Mouse (Mus musculus): Measurements from ENCODE around the gene Flvcr2.
"Not testable (repeated sequence)": the region's sequence is repeated elsewhere in the genome, so short reads cannot be mapped to it uniquely, and the experiment has no call there.

The Flvcr2 gene

GRCm38 (mm10) chr12:85745827-85746695 is at the start of gene Flvcr2:
Gene Flvcr2, plus strand, starts transcription at chr12:85746539.
- peak; percentile 83 for DNase-seq (ENCODE audit: low spot score)

GRCm38 (mm10) chr12:85698179-85698578 is 48.2 kb upstream of the Flvcr2 start:
- DNase-seq (ENCODE audit: low spot score): not testable (repeated sequence)

GRCm38 (mm10) chr12:85700191-85700841 is 46.0 kb upstream of the Flvcr2 start:
- DNase-seq (ENCODE audit: low spot score): no peak

- no peak for DNase-seq (ENCODE audit: low spot score)
Measured at GRCm38 (mm10) chr12:85700842-85701223, 45.5 kb upstream of the Flvcr2 start.

GRCm38 (mm10) chr12:85702166-85703055 is 43.9 kb upstream of the Flvcr2 start:
- no peak for DNase-seq (ENCODE audit: low spot score)

GRCm38 (mm10) chr12:85703507-85703906 is 42.8 kb upstream of the Flvcr2 start:
- DNase-seq (ENCODE audit: low spot score): no peak

GRCm38 (mm10) chr12:85704566-85704965 is 41.8 kb upstream of the Flvcr2 start:
- DNase-seq (ENCODE audit: low spot score): no peak

GRCm38 (mm10) chr12:85705002-85705830 is 41.1 kb upstream of the Flvcr2 start:
- peak; percentile 85 for DNase-seq (ENCODE audit: low spot score)

GRCm38 (mm10) chr12:85705831-85706530 is 40.4 kb upstream of the Flvcr2 start:
- no peak for DNase-seq (ENCODE audit: low spot score)

- DNase-seq (ENCODE audit: low spot score): no peak
Measured at GRCm38 (mm10) chr12:85706906-85707305, 39.4 kb upstream of the Flvcr2 start.

- DNase-seq (ENCODE audit: low spot score): no peak
Measured at GRCm38 (mm10) chr12:85707391-85707790, 38.9 kb upstream of the Flvcr2 start.

- no peak for DNase-seq (ENCODE audit: low spot score)
Measured at GRCm38 (mm10) chr12:85708556-85708955, 37.8 kb upstream of the Flvcr2 start.

- DNase-seq (ENCODE audit: low spot score): no peak
Measured at GRCm38 (mm10) chr12:85710695-85711094, 35.6 kb upstream of the Flvcr2 start.

- no peak for DNase-seq (ENCODE audit: low spot score)
Measured at GRCm38 (mm10) chr12:85712587-85712986, 33.8 kb upstream of the Flvcr2 start.

GRCm38 (mm10) chr12:85714126-85714525 is 32.2 kb upstream of the Flvcr2 start:
- DNase-seq (ENCODE audit: low spot score): no peak

- DNase-seq (ENCODE audit: low spot score): no peak
Measured at GRCm38 (mm10) chr12:85725306-85725705, 21.0 kb upstream of the Flvcr2 start.

- no peak for DNase-seq (ENCODE audit: low spot score)
Measured at GRCm38 (mm10) chr12:85726729-85727397, 19.5 kb upstream of the Flvcr2 start.

- no peak for DNase-seq (ENCODE audit: low spot score)
Measured at GRCm38 (mm10) chr12:85728181-85728580, 18.2 kb upstream of the Flvcr2 start.

GRCm38 (mm10) chr12:85729022-85729944 is 17.1 kb upstream of the Flvcr2 start:
- peak; percentile 55 for DNase-seq (ENCODE audit: low spot score)

All from ovary, postnatal 36 days (tissue).